Mouse (Mus musculus) C2C12 (cell line): ENCODE results near the gene Farsb.

Experiments used
- CEBPB ChIP-seq: IDR thresholded peaks from one replicate; pipeline ENCODE4 v1.6.1; 2011; ENCODE audit warnings: low read depth, mild to moderate bottlenecking, control low read depth, moderate library complexity
- CTCF ChIP-seq: IDR thresholded peaks from one replicate; pipeline ENCODE4 v1.5.1; 2011; ENCODE audit not compliant: control insufficient read depth, insufficient read depth, insufficient read length
- MAX ChIP-seq: IDR thresholded peaks from one replicate; pipeline ENCODE4 v1.6.1; 2011; ENCODE audit warnings: mild to moderate bottlenecking, control low read depth
- MYOD1 ChIP-seq: IDR thresholded peaks from one replicate; pipeline ENCODE4 v1.6.1; 2011; ENCODE audit warnings: low read depth; ENCODE audit not compliant: control insufficient read depth, insufficient read length
- MYOG ChIP-seq: IDR thresholded peaks from one replicate; pipeline ENCODE4 v1.6.1; 2011; ENCODE audit not compliant: control insufficient read depth, insufficient read length; ENCODE audit errors: extremely low read depth
- USF1 ChIP-seq: IDR thresholded peaks from one replicate; pipeline ENCODE4 v1.6.1; 2011; ENCODE audit warnings: low read depth, mild to moderate bottlenecking, control low read depth, moderate library complexity

DNA sequence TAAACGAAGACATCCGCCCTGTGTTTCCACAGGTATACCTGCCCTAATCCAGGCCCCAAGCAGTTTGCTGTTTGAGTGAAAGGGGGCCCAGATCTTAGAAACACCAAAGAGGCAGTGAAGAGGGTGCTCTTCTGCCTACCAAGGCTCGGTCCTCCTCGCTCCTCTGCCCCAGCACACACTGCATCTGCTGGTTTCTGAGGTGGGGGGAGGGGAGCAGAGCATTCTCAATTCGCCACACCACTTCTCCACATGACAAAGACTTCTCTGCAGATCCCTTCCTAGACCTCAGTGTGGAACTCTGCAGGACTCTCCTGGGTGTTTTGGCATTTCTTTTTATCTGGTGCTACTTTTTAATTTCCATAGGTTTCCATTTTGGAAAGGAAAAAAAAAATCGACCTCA is 93.0 kb downstream of the Farsb start:
- TF ChIP-seq CTCF, result no peak
- no peak for TF ChIP-seq MYOG
- TF ChIP-seq MYOD1, result no peak
- TF ChIP-seq MAX, result no peak
- no peak for TF ChIP-seq USF1
- TF ChIP-seq CEBPB, result no peak
